Mouse (Mus musculus) layer of hippocampus, adult 2 months (tissue): ENCODE measurements at regions not wholly inside any gene's neighbourhood (a gene's known extent, or its start where the extent isn't known, plus 50 kb on each side); places are given as distances from the start of the nearest gene placed in this dataset.

ENCODE experiments used
- DNase-seq, 2 experiments: peaks; one replicate each; pipeline ENCODE4 v3.0.0; 2022; ENCODE audit warnings: low spot score in 2 of 2
- H3K27ac ChIP-seq: fragments of 200-600 bp; 2 replicates; pipeline ENCODE4 v1.8.1; 2022
- H3K4me3 ChIP-seq: fragments of 200-600 bp; 2 replicates; pipeline ENCODE4 v1.8.1; 2022; ENCODE audit warnings: mild to moderate bottlenecking
- CTCF ChIP-seq: fragments of 200-600 bp; conservative IDR thresholded peaks from 2 replicates; pipeline ENCODE4 v1.8.1; 2022; ENCODE audit warnings: antibody characterized with exemption, mild to moderate bottlenecking, moderate library complexity

- no peak overlapping the region for H3K27ac ChIP-seq
- peak; percentile 71 for TF ChIP-seq CTCF
- H3K4me3 ChIP-seq = no peak overlapping the region
- DNase-seq = no peak
These were observed 167.0 kb upstream of the Slc22a22 start for GRCm38 (mm10) chr15:57644331-57644953.

GRCm38 (mm10) chr15:57639115-57639514, 161.7 kb upstream of the Slc22a22 start:
- Histone ChIP-seq H3K4me3 (no peak overlapping the region), H3K27ac (peak overlapping the region; percentile 7; the same call in 1 of the 2 replicates)
- TF ChIP-seq CTCF = no peak
- peak; percentile 33 to 53 for DNase-seq

- Histone ChIP-seq H3K27ac (no peak overlapping the region), H3K4me3 (no peak overlapping the region)
- DNase-seq = peak; percentile 41 to 61
- TF ChIP-seq CTCF = no peak
These were observed 155.6 kb upstream of the Slc22a22 start for GRCm38 (mm10) chr15:57633067-57633466.

- TF ChIP-seq CTCF = no peak
- no peak overlapping the region for H3K4me3 ChIP-seq
- no peak overlapping the region for H3K27ac ChIP-seq
- DNase-seq = no peak
These were observed 155.1 kb upstream of the Slc22a22 start for GRCm38 (mm10) chr15:57632537-57632936.

- no peak overlapping the region for H3K27ac ChIP-seq
- TF ChIP-seq CTCF = no peak
- no peak for DNase-seq
- H3K4me3 ChIP-seq = no peak overlapping the region
These were observed 141.0 kb upstream of the Slc22a22 start for GRCm38 (mm10) chr15:57618466-57618865.

- TF ChIP-seq CTCF = peak; percentile 25
- no peak overlapping the region for H3K4me3 ChIP-seq
- no peak for DNase-seq
- no peak overlapping the region for H3K27ac ChIP-seq
These were observed 139.5 kb upstream of the Slc22a22 start for GRCm38 (mm10) chr15:57616880-57617391.

GRCm38 (mm10) chr15:57610006-57610405, 132.6 kb upstream of the Slc22a22 start:
- H3K27ac ChIP-seq = no peak overlapping the region
- H3K4me3 ChIP-seq = no peak overlapping the region
- TF ChIP-seq CTCF = no peak
- DNase-seq = no peak

- DNase-seq = no peak
- Histone ChIP-seq H3K4me3 (no peak overlapping the region), H3K27ac (no peak overlapping the region)
- TF ChIP-seq CTCF = no peak
These were observed 131.1 kb upstream of the Slc22a22 start for GRCm38 (mm10) chr15:57608519-57608918.

GRCm38 (mm10) chr15:57600562-57600961, 123.1 kb upstream of the Slc22a22 start:
- H3K4me3 ChIP-seq = peak overlapping the region; percentile 26; the same call in 1 of the 2 replicates
- peak; percentile 97 for TF ChIP-seq CTCF
- DNase-seq = peak; percentile 21 to 63
- no peak overlapping the region for H3K27ac ChIP-seq

GRCm38 (mm10) chr15:57593326-57594004, 116.0 kb upstream of the Slc22a22 start:
- no peak overlapping the region for H3K27ac ChIP-seq
- no peak for DNase-seq
- TF ChIP-seq CTCF = no peak
- H3K4me3 ChIP-seq = no peak overlapping the region

GRCm38 (mm10) chr15:57590597-57591219, 113.3 kb upstream of the Slc22a22 start:
- no peak for DNase-seq
- no peak for TF ChIP-seq CTCF
- no peak overlapping the region for H3K27ac ChIP-seq
- H3K4me3 ChIP-seq = no peak overlapping the region

- no peak for DNase-seq
- TF ChIP-seq CTCF = no peak
- Histone ChIP-seq H3K4me3 (no peak overlapping the region), H3K27ac (no peak overlapping the region)
These were observed 112.3 kb upstream of the Slc22a22 start for GRCm38 (mm10) chr15:57589404-57590377.

- Histone ChIP-seq H3K27ac (no peak overlapping the region), H3K4me3 (no peak overlapping the region)
- TF ChIP-seq CTCF = no peak
- DNase-seq = no peak
These were observed 108.0 kb upstream of the Slc22a22 start for GRCm38 (mm10) chr15:57585411-57585810.
